Mouse (Mus musculus) liver, embryonic 11.5 days (tissue): ENCODE data around the gene Trpm5. TPM values are rescaled to one million over a fixed set of nuclear protein-coding genes. Genes with fewer than 3 reads are reported as not detected.

Source experiments
- ATAC-seq: fragments of 200-750 bp; cut with Nextera tagmentation; replicated peaks from 2 replicates; pipeline ENCODE4 v1.8.0; 2017; ENCODE audit warnings: moderate number of reproducible peaks, mild to moderate bottlenecking, moderate TSS enrichment, moderate library complexity; ENCODE audit not compliant: low FRiP score
- DNase-seq: peaks from one replicate; pipeline ENCODE4 v3.0.0-alpha.2; 2017; ENCODE audit warnings: low spot score
- H3K27ac ChIP-seq: fragments of 300-500 bp; sonication (generic); 2 replicates; pipeline ENCODE4 v1.5.1; 2014; ENCODE audit warnings: mild to moderate bottlenecking, low read depth, low read length, control low read depth
- H3K27me3 ChIP-seq: fragments of 300-500 bp; sonication (generic); replicated peaks from 2 replicates; pipeline ENCODE4 v1.6.1; 2014; ENCODE audit warnings: low read length, mixed read lengths; ENCODE audit not compliant: control insufficient read depth, insufficient read depth
- H3K36me3 ChIP-seq: fragments of 300-500 bp; sonication (generic); 2 replicates; pipeline ENCODE4 v1.6.1; 2014; ENCODE audit warnings: mild to moderate bottlenecking, low read length, moderate library complexity, mixed read lengths; ENCODE audit not compliant: control insufficient read depth, insufficient read depth
- H3K4me1 ChIP-seq: fragments of 300-500 bp; sonication (generic); replicated peaks from 2 replicates; pipeline ENCODE4 v1.6.1; 2014; ENCODE audit warnings: low read length, mixed read lengths; ENCODE audit not compliant: control insufficient read depth, insufficient read depth
- H3K4me2 ChIP-seq: fragments of 300-500 bp; sonication (generic); 2 replicates; pipeline ENCODE4 v1.6.1; 2014; ENCODE audit warnings: mild to moderate bottlenecking, control low read depth, moderate library complexity
- H3K4me3 ChIP-seq: fragments of 300-500 bp; sonication (generic); 2 replicates; pipeline ENCODE4 v1.5.1; 2014; ENCODE audit warnings: low read depth, low read length, control low read depth
- H3K9ac ChIP-seq: fragments of 300-500 bp; sonication (generic); 2 replicates; pipeline ENCODE4 v1.6.1; 2014; ENCODE audit warnings: low read depth, low read length, control low read depth
- H3K9me3 ChIP-seq: fragments of 300-500 bp; sonication (generic); 2 replicates; pipeline ENCODE4 v1.6.1; 2016; ENCODE audit warnings: low read length, inconsistent platforms, mixed read lengths; ENCODE audit not compliant: control insufficient read depth
- WGBS: fragments of 180-500 bp; shearing (Covaris S2); extraction: QIAGEN DNeasy Blood & Tissue Kit; methylation state at CpG from one replicate; pipeline ENCODE4 v1.1.7; 2014; 5-methylcytosine and 5-hydroxymethylcytosine counted together
- polyA plus RNA-seq: library from polyadenylated mRNA; unstranded; fragments of >200 nt; fragmentation: Nextera tagmentation; extraction: Ambion mirVana; gene quantifications from 2 replicates; pipeline ENCODE4 v1.2.1, GENCODE M21; 2014

Gene Trpm5
- 1.2 and 1.3 TPM in 2 replicates for polyA plus RNA-seq

DNA sequence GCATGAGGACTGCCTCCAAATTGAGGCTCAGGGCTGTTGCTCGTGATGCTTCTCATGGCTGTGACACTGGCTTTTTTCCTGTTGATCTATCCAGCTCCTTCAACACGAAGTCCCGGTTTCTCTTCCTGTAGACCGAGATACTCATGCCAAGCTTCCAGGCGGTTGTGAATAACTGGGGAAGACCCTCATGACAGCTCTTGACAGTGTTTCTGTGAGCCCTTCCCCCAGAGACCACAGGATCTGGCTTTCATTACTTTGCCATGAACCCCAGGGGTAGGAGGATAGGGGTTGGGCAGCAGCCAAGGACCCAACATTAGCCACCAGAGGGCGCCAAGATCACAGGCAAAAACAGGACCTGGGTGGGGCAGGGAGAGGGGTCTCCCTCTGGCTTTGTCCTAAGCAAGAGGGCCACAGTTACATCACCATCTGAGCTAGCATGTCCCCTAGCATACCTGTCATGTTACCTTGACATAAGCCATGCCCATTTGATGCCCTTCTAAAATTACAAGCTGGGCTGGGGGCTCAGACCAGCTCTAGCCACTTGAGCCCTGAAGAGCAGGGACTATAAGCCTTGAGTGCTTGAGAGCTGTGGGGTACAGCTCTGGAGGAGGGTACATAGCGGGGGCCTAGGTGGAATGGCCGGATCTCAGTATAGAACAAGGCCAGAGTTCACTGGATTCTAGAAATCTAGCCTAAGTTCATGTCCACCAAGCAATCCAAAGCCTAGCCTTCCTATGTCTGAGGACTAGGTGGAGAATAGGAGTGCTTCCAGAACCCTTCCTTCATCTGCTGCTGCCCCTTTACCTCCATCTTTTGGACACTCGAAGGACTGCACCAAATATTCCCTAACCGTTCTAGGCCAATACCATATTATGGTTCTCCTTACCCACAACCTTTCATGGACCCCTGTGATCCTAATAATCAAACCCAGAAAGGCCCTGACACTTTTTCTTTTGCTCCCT is at the start of gene Trpm5:
Gene Trpm5 (minus strand): TSS at position 51 of the 962 bp plus-strand sequence.
- no peaks in the 10 kb centered on the region for H3K4me1 ChIP-seq
- DNase-seq, result peak; percentile 63

DNA sequence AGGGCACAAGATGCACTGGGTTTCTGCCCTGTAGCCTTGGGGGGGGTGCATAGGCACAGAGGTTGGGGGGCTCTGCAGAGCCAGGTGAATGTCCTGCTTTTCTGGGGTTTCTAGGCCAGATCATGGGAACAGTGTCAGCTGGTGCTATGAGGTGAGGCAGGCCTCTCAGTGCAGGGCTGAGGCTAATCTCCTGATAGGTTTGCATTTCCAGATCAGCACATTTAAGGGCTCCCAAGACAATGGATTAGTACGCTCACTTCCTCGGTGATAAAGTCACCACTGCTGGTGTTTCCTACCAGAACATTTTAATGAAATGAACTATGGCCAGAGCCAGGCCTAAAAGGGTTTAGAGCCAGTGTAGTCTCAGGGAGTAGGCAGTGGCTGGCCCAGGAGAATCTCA is 48.2 kb upstream of the Trpm5 start:
- no peaks in the 10 kb centered on the region for H3K9me3 ChIP-seq
- WGBS, result 81% methylated on average over 2 of the region's 2 CpGs
- no peak overlapping the region for H3K27ac ChIP-seq
- no peak overlapping the region for H3K4me2 ChIP-seq
- ATAC-seq (no peak), DNase-seq (no peak)
- no peak overlapping the region for H3K4me3 ChIP-seq
- 0 out of 2 replicates have a peak, but pooled peaks cover 3% of the 10 kb centered on the region for H3K27me3 ChIP-seq
- H3K9ac ChIP-seq, result no peak overlapping the region
- H3K4me1 ChIP-seq, result 0 out of 2 replicates have a peak, but pooled peaks cover 2% of the 10 kb centered on the region
- H3K36me3 ChIP-seq, result no peaks in the 10 kb centered on the region

More for the DNA sequence above, at the start of gene Trpm5:
- ATAC-seq, result no peak; the same call in 1 of the 2 replicates
- no peaks in the 10 kb centered on the region for H3K27me3 ChIP-seq
- H3K9me3 ChIP-seq, result no peaks in the 10 kb centered on the region
- H3K4me2 ChIP-seq, result no peak within 1 kb of the TSS
- 39% methylated on average over 10 of the region's 10 CpGs for WGBS
- no peak within 1 kb of the TSS for H3K27ac ChIP-seq
- no peak within 1 kb of the TSS for H3K4me3 ChIP-seq
- no peak within 1 kb of the TSS for H3K9ac ChIP-seq
- H3K36me3 ChIP-seq, result no peaks in the 10 kb centered on the region

DNA sequence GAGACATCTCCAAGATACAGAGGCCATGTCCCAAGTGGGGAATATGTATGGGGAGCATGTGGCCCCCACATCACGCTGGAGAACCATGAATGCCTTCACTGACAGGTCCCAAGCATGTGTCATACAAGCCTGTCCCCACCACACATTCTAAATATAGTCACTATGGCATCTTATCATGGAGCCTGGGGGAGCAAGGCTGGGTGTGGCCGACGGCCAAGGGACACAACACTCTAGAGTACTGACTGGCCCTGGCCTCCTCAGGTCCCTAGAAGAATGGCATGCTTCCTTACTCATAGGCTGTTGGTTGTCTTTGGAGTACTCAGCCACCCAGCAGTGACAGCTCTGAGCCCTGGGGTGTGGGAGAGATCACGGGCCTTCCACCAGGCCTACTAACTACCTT is 45.5 kb upstream of the Trpm5 start:
- 59% methylated on average over 4 of the region's 4 CpGs for WGBS
- Histone ChIP-seq H3K36me3 (no peaks in the 10 kb centered on the region), H3K4me1 (0 out of 2 replicates have a peak, but pooled peaks cover 2% of the 10 kb centered on the region), H3K9me3 (no peaks in the 10 kb centered on the region), H3K4me2 (no peak overlapping the region), H3K27ac (no peak overlapping the region), H3K27me3 (no peaks in the 10 kb centered on the region), H3K9ac (no peak overlapping the region), H3K4me3 (no peak overlapping the region)
- ATAC-seq (peak; percentile 54; the same call in 1 of the 2 replicates), DNase-seq (no peak)

DNA sequence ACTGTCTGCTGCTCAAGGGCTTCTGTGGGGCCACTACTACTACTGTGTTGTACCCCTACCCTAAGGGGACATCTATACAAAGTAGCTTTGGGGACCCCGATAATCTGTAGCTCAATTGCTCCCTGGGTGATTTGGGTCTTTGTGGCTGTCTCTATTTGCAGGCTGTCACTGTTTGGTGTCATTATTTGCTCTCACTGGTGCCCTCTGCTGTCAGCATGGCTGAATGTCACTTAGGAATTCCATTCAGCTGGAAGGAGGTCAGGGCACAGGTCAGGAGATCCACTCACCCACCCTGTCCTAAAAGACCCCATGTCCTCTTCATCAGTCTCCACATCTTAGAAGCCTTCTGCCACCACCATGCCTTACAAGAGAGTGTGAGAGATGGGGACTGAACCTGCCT is 44.3 kb upstream of the Trpm5 start:
- WGBS, result 38% methylated on average over 1 of the region's 1 CpGs
- H3K27ac ChIP-seq, result no peak overlapping the region
- no peak overlapping the region for H3K4me2 ChIP-seq
- H3K27me3 ChIP-seq, result no peaks in the 10 kb centered on the region
- no peak overlapping the region for H3K9ac ChIP-seq
- H3K9me3 ChIP-seq, result no peaks in the 10 kb centered on the region
- H3K4me3 ChIP-seq, result no peak overlapping the region
- ATAC-seq (no peak), DNase-seq (no peak)
- 0 out of 2 replicates have a peak, but pooled peaks cover 2% of the 10 kb centered on the region for H3K4me1 ChIP-seq
- H3K36me3 ChIP-seq, result no peaks in the 10 kb centered on the region

DNA sequence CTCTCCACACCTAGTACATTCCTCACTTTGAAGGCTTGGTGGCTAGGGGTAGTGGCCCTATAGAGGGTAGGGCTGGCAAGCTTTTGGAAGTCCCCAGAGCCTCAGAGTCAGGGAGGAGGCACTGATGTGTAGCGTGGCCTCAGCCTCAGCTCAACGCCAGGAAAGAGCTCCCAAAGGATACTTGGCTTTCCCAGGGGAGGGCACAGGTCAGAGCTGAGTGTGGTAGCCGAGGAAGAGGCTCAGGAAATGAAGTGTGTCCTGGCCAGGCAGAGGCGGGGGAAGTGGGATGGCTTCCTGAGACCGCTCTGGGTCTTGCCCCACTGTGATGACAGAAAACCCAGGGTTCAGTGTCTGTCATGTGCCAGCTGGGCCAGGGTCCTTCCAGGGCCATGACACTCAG is 42.1 kb upstream of the Trpm5 start:
- no peak for ATAC-seq
- no peak for DNase-seq
- Histone ChIP-seq H3K36me3 (no peaks in the 10 kb centered on the region), H3K9ac (no peak overlapping the region), H3K4me3 (no peak overlapping the region), H3K4me2 (no peak overlapping the region), H3K4me1 (0 out of 2 replicates have a peak, but pooled peaks cover 2% of the 10 kb centered on the region), H3K27ac (no peak overlapping the region), H3K27me3 (no peaks in the 10 kb centered on the region), H3K9me3 (no peaks in the 10 kb centered on the region)
- 50% methylated on average over 5 of the region's 5 CpGs for WGBS

DNA sequence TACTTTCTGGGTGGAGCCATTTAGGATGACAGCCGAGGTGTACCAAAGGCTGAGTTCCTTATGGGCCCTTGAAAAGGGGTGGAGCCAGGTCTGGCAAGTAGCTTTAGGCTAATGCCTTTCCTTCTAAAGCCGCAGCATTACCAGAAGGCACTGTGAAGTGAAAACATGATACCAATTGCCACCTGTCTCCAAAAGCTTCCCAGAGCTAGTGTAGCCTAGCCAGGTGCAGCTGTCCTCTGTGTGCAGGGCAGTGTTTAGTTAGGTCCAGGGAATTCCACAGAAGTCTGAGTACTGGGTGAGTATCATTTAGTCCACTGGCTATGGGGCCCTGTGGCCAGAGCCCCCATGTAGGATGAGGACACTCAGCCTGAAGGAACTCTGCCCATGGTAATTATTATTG is 41.7 kb upstream of the Trpm5 start:
- H3K27me3 ChIP-seq, result no peaks in the 10 kb centered on the region
- 0 out of 2 replicates have a peak, but pooled peaks cover 2% of the 10 kb centered on the region for H3K4me1 ChIP-seq
- 56% methylated on average over 2 of the region's 2 CpGs for WGBS
- H3K36me3 ChIP-seq, result no peaks in the 10 kb centered on the region
- no peak overlapping the region for H3K4me3 ChIP-seq
- ATAC-seq, result no peak
- no peak overlapping the region for H3K27ac ChIP-seq
- no peak for DNase-seq
- no peaks in the 10 kb centered on the region for H3K9me3 ChIP-seq
- no peak overlapping the region for H3K9ac ChIP-seq
- H3K4me2 ChIP-seq, result no peak overlapping the region

DNA sequence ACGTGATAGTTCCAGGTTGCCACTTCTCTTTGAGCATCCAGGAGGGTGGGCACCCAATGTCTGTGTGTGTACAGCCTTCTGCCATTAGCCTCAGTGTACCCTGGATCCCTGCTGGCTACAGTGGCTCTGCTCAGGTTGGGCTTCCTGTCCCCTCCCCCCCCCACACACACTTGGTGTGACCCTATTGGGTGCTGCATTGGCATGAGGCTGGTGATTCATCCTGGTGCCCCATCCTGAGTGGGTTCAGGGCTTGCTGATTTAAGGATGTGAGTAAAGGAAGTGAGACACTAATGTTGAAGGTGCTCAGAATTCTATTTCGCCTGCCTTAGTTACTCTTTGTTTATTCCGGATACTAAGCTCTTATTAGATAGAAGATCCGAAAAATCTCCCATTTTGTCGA is 38.4 kb upstream of the Trpm5 start:
- ATAC-seq (no peak), DNase-seq (no peak)
- Histone ChIP-seq H3K27ac (no peak overlapping the region), H3K9me3 (no peaks in the 10 kb centered on the region), H3K27me3 (no peaks in the 10 kb centered on the region), H3K36me3 (no peaks in the 10 kb centered on the region), H3K4me2 (no peak overlapping the region), H3K4me3 (no peak overlapping the region), H3K4me1 (no peaks in the 10 kb centered on the region), H3K9ac (no peak overlapping the region)
- 76% methylated on average over 5 of the region's 5 CpGs for WGBS

DNA sequence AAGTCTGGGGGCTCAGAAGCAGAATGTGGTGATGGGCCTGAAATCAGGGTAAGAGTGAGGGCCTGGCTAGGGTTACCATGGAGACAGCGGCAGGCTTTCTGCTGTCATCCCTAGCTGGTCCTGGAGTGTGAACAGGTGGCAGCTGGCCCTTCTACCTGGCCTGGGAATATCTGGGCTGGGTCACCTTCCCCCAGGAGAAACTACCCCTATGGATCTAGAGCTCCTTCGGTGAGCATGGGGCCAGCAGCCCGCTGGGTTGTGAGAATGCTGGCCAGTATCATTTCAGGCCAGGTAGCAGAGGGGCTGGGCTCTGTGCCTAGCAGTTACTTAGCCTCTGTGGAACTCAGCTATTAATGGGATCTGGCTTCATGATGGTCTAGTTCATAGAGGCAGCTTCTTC is 30.5 kb upstream of the Trpm5 start:
- H3K36me3 ChIP-seq, result no peaks in the 10 kb centered on the region
- peaks cover 3% of the 10 kb centered on the region for H3K27me3 ChIP-seq
- no peak for ATAC-seq
- no peak overlapping the region for H3K9ac ChIP-seq
- WGBS, result 59% methylated on average over 3 of the region's 3 CpGs
- H3K27ac ChIP-seq, result no peak overlapping the region
- no peaks in the 10 kb centered on the region for H3K9me3 ChIP-seq
- H3K4me1 ChIP-seq, result 0 out of 2 replicates have a peak, but pooled peaks cover 9% of the 10 kb centered on the region
- H3K4me2 ChIP-seq, result no peak overlapping the region
- H3K4me3 ChIP-seq, result no peak overlapping the region
- no peak for DNase-seq
